Mouse (Mus musculus): Measurements from ENCODE around the gene Exoc8. TPM values are rescaled to one million over a fixed set of nuclear protein-coding genes. Genes with fewer than 3 reads are reported as not detected.

The Exoc8 gene
- polyA plus RNA-seq, 1 experiment: 8.2 TPM

DNA sequence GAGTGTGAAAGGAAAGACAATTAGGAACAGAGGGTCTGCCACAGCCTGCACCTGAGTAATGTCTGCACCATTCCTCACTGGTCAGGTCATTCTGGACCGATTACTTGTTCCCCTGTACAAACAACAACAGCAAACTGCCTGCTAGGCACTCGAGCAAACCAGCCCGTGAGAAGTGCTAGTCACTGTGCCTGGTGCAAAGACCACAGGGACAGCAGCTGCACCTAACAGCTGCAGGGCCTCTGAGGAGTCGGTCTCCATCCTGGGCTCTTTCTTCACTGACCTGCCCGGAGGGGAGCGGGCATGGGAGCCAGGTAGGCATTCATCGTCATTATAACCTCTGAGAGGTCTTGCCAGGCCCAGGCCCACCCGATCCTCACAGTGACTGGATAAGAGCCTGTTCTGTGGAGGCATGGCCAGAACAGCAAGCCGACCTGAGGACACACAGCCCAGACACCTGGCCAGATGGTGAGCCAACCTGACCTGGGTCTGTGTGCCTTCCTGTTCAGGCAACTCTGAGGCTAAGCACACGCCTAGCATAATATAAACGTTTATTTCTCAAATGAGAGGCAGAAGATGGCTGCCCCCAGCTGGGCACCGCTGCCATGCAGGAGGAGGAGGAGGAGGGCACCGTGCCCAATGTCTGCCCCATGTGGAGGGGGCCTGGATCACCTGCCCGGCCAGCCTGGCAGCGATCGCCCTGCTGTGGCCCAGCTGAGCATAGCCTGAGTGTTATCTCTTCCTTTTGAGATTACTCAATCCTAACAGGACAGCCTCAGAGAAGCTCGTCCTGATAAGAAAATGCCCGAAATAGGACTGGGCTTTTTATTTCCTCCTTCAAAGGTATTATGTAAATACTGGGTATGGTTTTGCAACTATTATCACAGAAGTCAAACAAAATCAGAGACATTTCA lies 24.1 kb upstream of the Exoc8 start:
- TF ChIP-seq CTCF (conservative IDR thresholded peaks at IDR 0.05; ENCODE audit: insufficient read depth, insufficient read length, low read depth, low read length) (0 out of 2 replicates have a peak, but pooled peaks have one; percentile 20), POLR2A (IDR thresholded peaks at IDR 0.05; ENCODE audit: low read depth, low read length) (no peak)
- Histone ChIP-seq H3K4me3 (ENCODE audit: insufficient read depth, low read depth, low read length) (no peak overlapping the region), H3K36me3 (ENCODE audit: control insufficient read depth, insufficient read depth, low read length) (no peaks in the 10 kb centered on the region), H3K27me3 (replicated peaks; ENCODE audit: control insufficient read depth, insufficient read depth, low read length) (no peaks in the 10 kb centered on the region), H3K4me1 (ENCODE audit: control insufficient read depth, insufficient read depth, low read length) (peaks cover 13% of the 10 kb centered on the region; the same call in 1 of the 2 replicates), H3K27ac (ENCODE audit: insufficient read depth, low read depth, low read length) (no peak overlapping the region)
- DNase-seq: no peak
- 59% methylated on average over 18 of the region's 18 CpGs for WGBS

DNA sequence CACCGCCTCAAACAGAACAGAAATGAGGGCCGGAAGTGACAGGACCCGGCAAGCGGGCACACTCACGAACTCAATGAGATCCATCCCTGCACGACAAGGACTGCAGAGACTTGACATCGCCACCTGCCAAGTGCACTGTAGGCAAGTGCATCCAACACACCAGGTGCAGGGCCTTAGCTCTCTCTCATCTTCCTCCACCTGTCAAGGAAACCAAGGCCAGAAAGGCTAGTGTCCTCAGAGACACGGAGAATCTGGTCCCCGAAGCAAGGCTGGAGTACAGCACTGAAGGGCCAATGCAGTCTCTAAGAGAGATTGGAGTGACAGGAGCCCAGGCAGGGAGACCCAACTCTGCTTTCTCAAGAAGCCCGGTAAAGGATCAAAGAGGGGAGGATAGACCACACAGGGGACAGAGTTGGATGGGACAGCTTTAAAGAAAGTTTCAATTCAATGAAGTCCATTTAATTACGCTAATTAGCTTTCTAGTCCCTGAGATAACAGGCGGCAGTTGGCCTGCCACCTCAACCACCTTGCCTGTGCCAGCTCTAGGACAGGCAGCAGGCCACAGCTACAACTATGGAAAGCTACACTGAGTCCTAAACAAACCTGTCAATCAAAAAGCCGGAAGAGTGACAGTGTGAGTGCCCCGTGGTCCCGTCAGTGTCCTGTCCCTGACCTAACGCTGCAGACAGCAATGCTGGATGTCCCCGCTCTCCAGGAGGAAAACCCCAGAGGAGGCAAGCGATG lies 20.4 kb upstream of the Exoc8 start:
- Histone ChIP-seq H3K27me3 (replicated peaks; ENCODE audit: control insufficient read depth, insufficient read depth, low read length) (no peaks in the 10 kb centered on the region), H3K36me3 (ENCODE audit: control insufficient read depth, insufficient read depth, low read length) (no peaks in the 10 kb centered on the region), H3K4me3 (ENCODE audit: insufficient read depth, low read depth, low read length) (no peak overlapping the region), H3K27ac (ENCODE audit: insufficient read depth, low read depth, low read length) (no peak overlapping the region), H3K4me1 (ENCODE audit: control insufficient read depth, insufficient read depth, low read length) (peaks cover 6% of the 10 kb centered on the region; the same call in 1 of the 2 replicates)
- WGBS: 86% methylated on average over 18 of the region's 18 CpGs
- DNase-seq: no peak
- TF ChIP-seq POLR2A (IDR thresholded peaks at IDR 0.05; ENCODE audit: low read depth, low read length) (no peak), CTCF (conservative IDR thresholded peaks at IDR 0.05; ENCODE audit: insufficient read depth, insufficient read length, low read depth, low read length) (no peak)

DNA sequence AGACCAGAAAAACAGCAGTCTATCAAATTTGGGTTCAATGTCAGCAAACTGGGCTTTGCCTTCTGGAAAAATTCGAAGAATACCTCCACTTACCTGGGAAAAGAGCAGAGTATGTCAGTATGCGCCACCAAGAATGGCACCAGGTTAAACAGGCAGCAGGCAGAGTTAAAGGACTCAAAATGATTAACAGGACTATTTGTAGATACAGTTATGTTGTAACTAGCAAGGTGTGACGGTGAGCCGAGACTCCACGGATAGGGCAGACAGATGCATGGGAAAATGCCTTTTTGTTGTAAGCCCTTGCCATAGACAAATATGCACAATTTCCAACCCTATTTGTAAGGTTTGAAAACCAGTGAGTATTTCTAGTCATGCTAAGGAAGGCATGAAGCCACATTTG lies 16.6 kb upstream of the Exoc8 start:
- Histone ChIP-seq H3K36me3 (ENCODE audit: control insufficient read depth, insufficient read depth, low read length) (no peaks in the 10 kb centered on the region; the same call in 1 of the 2 replicates), H3K4me1 (ENCODE audit: control insufficient read depth, insufficient read depth, low read length) (peaks cover 17% of the 10 kb centered on the region; the same call in 1 of the 2 replicates), H3K4me3 (ENCODE audit: insufficient read depth, low read depth, low read length) (no peak overlapping the region), H3K27ac (ENCODE audit: insufficient read depth, low read depth, low read length) (no peak overlapping the region), H3K27me3 (replicated peaks; ENCODE audit: control insufficient read depth, insufficient read depth, low read length) (no peaks in the 10 kb centered on the region)
- peak; percentile 74 for DNase-seq
- no peak for TF ChIP-seq POLR2A (IDR thresholded peaks at IDR 0.05; ENCODE audit: low read depth, low read length)
- TF ChIP-seq CTCF (conservative IDR thresholded peaks at IDR 0.05; ENCODE audit: insufficient read depth, insufficient read length, low read depth, low read length): no peak
- 46% methylated on average over 5 of the region's 5 CpGs for WGBS

DNA sequence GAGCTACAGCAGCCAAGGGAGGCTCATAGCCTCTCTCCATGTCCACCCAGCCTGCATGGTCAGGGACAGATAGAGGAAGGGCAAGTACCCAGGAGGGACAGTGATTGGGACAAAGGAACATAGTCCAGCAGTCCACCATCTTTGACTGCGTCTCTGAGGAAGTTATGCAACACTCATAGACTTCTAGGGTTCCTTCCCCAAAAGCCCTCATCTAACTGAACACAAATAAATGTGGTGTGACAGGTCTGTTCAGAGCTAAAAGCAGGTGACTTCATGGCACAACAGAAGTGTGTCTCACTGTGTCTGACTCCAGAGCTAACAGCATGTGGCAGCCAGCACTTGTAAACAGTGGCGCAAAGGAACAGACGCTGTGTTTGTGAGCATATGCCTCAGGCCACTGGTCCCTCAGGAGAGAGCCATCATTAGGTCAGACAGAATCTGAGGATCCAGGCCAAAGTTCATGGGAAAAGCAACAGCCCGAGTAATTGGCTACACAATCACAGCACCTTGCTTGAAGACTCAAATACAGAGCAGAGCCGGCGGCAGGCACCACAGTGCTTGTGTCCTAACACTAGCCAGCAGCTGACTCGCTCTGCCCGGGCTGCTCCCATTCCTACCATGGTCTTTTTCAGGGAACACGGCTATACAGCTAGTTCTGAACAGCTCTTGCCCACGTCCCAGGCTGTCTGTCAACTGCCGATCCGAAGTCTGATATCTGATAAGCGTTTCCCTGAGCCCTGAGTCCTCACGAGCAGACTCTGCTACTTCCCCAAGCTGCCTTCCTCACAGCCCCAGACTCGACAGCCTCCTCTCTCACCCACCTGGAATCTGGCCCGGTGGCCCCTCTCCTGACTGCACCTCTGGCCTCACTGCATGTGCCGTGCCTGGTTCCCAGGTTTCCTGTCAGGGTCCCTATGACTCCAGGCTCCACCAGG lies 14.7 kb upstream of the Exoc8 start:
- H3K4me3 ChIP-seq (ENCODE audit: insufficient read depth, low read depth, low read length): no peak overlapping the region
- H3K27me3 ChIP-seq (replicated peaks; ENCODE audit: control insufficient read depth, insufficient read depth, low read length): no peaks in the 10 kb centered on the region
- peak; percentile 80 for DNase-seq
- TF ChIP-seq CTCF (conservative IDR thresholded peaks at IDR 0.05; ENCODE audit: insufficient read depth, insufficient read length, low read depth, low read length): no peak
- no peak for TF ChIP-seq POLR2A (IDR thresholded peaks at IDR 0.05; ENCODE audit: low read depth, low read length)
- WGBS: 49% methylated on average over 17 of the region's 17 CpGs
- H3K36me3 ChIP-seq (ENCODE audit: control insufficient read depth, insufficient read depth, low read length): no peaks in the 10 kb centered on the region; the same call in 1 of the 2 replicates
- H3K27ac ChIP-seq (ENCODE audit: insufficient read depth, low read depth, low read length): no peak overlapping the region
- H3K4me1 ChIP-seq (ENCODE audit: control insufficient read depth, insufficient read depth, low read length): peaks cover 17% of the 10 kb centered on the region; the same call in 1 of the 2 replicates

DNA sequence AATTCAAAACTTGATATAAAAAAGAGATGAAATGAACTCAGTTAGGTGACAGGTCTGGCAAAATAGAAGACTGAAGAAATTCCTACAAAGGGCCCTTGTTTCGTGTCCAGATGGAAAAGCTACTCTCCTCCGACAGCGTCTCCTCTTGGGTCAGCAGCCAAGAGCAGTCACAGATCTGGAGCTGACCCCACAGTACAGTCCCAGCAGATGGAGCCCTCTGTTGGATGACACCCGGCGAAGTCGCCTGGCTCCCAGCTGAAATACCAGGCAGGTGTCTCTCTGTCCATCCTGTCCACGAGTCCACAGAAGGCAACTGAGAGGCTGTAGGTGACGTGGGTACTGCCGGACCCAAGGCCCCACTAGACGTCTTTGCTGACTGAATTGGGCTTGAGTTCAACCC lies 12.8 kb upstream of the Exoc8 start:
- TF ChIP-seq POLR2A (IDR thresholded peaks at IDR 0.05; ENCODE audit: low read depth, low read length): no peak
- no peak for TF ChIP-seq CTCF (conservative IDR thresholded peaks at IDR 0.05; ENCODE audit: insufficient read depth, insufficient read length, low read depth, low read length)
- Histone ChIP-seq H3K36me3 (ENCODE audit: control insufficient read depth, insufficient read depth, low read length) (no peaks in the 10 kb centered on the region; the same call in 1 of the 2 replicates), H3K27ac (ENCODE audit: insufficient read depth, low read depth, low read length) (no peak overlapping the region), H3K4me3 (ENCODE audit: insufficient read depth, low read depth, low read length) (no peak overlapping the region), H3K4me1 (ENCODE audit: control insufficient read depth, insufficient read depth, low read length) (peaks cover 17% of the 10 kb centered on the region; the same call in 1 of the 2 replicates), H3K27me3 (replicated peaks; ENCODE audit: control insufficient read depth, insufficient read depth, low read length) (no peaks in the 10 kb centered on the region)
- DNase-seq: no peak
- 78% methylated on average over 10 of the region's 10 CpGs for whole genome bisulfite sequencing

DNA sequence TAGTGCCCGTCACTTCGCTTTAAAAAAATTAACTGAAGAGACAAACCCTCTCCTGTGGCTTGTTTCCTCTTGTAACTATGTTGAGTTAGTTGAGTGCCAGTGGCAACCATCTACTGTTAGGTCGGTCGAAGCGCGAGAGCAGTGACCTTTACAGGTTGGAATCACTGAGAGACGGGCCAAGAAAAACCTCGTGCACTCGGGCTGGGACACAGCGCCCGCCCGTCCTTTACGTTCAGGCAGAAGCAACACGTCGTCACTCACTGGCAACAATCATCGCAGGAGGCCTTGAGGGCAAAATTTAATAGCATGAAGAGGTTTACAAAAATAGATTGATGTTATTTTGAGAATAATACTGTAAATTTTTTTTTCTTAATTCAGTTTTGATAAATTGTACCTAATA lies 12.4 kb upstream of the Exoc8 start:
- no peak for DNase-seq
- Histone ChIP-seq H3K4me3 (ENCODE audit: insufficient read depth, low read depth, low read length) (no peak overlapping the region), H3K27ac (ENCODE audit: insufficient read depth, low read depth, low read length) (no peak overlapping the region), H3K27me3 (replicated peaks; ENCODE audit: control insufficient read depth, insufficient read depth, low read length) (no peaks in the 10 kb centered on the region), H3K36me3 (ENCODE audit: control insufficient read depth, insufficient read depth, low read length) (no peaks in the 10 kb centered on the region; the same call in 1 of the 2 replicates), H3K4me1 (ENCODE audit: control insufficient read depth, insufficient read depth, low read length) (peaks cover 17% of the 10 kb centered on the region; the same call in 1 of the 2 replicates)
- 77% methylated on average over 16 of the region's 16 CpGs for WGBS
- TF ChIP-seq CTCF (conservative IDR thresholded peaks at IDR 0.05; ENCODE audit: insufficient read depth, insufficient read length, low read depth, low read length): no peak
- no peak for TF ChIP-seq POLR2A (IDR thresholded peaks at IDR 0.05; ENCODE audit: low read depth, low read length)
